Mouse (Mus musculus): ENCODE data around the gene Kctd5.

DNA sequence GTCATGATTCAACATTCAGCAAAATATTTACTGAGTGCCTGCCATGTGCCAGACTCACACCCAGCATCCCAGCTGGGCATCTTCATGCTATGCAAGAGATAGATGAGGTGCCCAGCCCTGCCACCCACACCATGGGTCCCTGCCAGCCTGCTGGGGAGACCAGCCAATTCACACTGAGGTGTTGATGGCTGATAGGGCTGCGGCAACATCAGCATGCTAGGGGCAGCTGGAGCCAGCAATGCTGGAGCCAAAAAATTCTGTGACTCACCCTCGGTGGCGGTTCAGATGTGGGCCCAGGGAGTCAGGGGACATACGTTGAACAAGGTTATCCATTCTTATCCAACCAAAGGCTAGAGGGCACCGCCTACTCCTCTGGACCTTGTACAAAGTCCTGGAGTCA, 72.9 kb downstream of the Kctd5 start:
- no peak for TF ChIP-seq CTCF (IDR thresholded peaks at IDR 0.05; ENCODE audit: low read depth, low read length)
- no peak for TF ChIP-seq POLR2A (IDR thresholded peaks at IDR 0.05; ENCODE audit: borderline replicate concordance, low read depth, low read length)

Data from bone marrow macrophage, adult 2 months (primary cell).